Mouse (Mus musculus): Measurements from ENCODE around the gene Nav2. TPM values are rescaled to one million over a fixed set of nuclear protein-coding genes. Genes with fewer than 3 reads are reported as not detected.
A peak's percentile ranks its signal among the peaks of the same experiment; 100 is the strongest.

The Nav2 gene
- polyA plus RNA-seq, 1 experiment from 2014 or later, result 19.7 TPM

DNA sequence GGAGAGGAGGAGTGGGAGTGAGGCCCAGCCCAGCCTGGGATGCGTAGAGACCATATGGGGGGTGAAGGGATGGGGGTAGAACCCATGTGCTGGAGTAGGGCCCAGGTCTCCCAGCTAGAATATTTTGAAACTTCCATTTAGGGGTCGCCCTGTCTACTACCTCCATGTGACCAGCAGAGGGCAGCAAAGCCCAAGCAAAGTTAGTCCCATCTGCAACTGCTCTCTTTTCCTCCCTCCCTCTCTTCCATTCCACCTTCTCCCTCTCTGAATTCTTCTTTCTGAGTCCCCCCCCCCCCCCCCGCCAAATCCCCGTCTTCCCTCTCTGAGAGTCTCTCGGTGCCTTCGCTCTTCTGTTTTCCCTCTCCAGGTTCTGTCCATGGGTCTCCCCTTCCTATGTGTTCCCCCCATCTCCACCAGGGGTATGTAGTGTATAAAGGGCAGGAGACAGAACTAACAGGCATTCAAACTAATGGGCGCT, 707.8 kb downstream of the Nav2 start:
- peak; percentile 89 for DNase-seq
- Histone ChIP-seq H3K4me1 (ENCODE audit: insufficient read depth) (no peaks in the 10 kb centered on the region), H3K27me3 (ENCODE audit: insufficient read depth, low read length) (no peaks in the 10 kb centered on the region), H3K4me3 (ENCODE audit: low read depth, low read length) (no peak overlapping the region), H3K36me3 (ENCODE audit: insufficient read depth) (no peaks in the 10 kb centered on the region), H3K27ac (ENCODE audit: low read depth) (no peak overlapping the region), H3K9ac (no peak overlapping the region), H3K4me2 (0 out of 2 replicates have a peak overlapping the region, but pooled peaks have one; percentile 20), H3K9me3 (ENCODE audit: low read depth, low read length) (no peaks in the 10 kb centered on the region)
- peak; percentile 83 for TF ChIP-seq CTCF (IDR thresholded peaks at IDR 0.05; ENCODE audit: low read depth)
- peak; percentile 79 for ATAC-seq (ENCODE audit: insufficient read depth)
- WGBS, result 10% methylated on average over 6 of the region's 7 CpGs

DNA sequence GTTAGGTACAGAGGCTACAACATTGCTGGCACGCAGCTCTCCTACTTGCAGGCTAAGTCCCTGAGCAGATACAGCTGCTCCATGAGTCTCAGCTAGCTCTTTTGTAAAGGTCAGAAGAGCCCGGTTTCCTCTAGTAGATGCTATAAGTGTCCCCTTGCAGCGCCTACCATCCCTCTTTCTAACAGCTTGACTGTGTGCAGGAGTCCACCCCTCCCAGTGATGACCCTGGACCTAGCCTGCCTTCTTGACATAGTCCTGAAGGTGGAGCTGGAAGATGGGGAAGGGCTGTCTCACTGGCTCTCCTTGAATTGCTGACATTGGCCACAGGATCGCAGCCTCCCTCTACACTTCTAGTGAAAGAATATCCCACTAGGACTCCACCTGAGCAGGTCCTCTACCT, 708.6 kb downstream of the Nav2 start:
- Histone ChIP-seq H3K9me3 (ENCODE audit: low read depth, low read length) (no peaks in the 10 kb centered on the region), H3K27me3 (ENCODE audit: insufficient read depth, low read length) (no peaks in the 10 kb centered on the region), H3K4me3 (ENCODE audit: low read depth, low read length) (no peak overlapping the region), H3K27ac (ENCODE audit: low read depth) (no peak overlapping the region), H3K36me3 (ENCODE audit: insufficient read depth) (no peaks in the 10 kb centered on the region), H3K9ac (no peak overlapping the region), H3K4me1 (ENCODE audit: insufficient read depth) (no peaks in the 10 kb centered on the region), H3K4me2 (no peak overlapping the region)
- no peak for DNase-seq
- WGBS, result 73% methylated on average over 4 of the region's 4 CpGs
- no peak for TF ChIP-seq CTCF (IDR thresholded peaks at IDR 0.05; ENCODE audit: low read depth)
- no peak for ATAC-seq (ENCODE audit: insufficient read depth)

DNA sequence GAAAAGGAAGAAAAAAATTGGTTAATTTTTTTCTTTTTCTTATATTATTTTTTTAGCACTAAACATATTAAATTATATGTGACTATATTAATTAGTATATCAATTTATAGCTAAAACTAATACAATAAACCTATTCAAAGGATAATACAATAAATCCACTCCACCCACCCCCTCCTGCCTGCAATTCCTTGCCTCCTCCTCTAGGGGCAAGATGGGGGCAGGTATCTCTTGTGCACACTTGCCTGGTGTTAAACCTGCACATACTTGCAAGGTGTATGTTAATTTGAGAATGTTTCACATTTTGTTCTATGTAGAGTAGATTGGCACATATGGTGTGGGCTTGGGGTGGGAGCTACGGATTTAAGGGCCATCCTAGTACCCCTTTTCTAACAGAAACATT, 711.6 kb downstream of the Nav2 start:
- DNase-seq, result no peak
- Histone ChIP-seq H3K4me1 (ENCODE audit: insufficient read depth) (no peaks in the 10 kb centered on the region), H3K4me3 (ENCODE audit: low read depth, low read length) (no peak overlapping the region), H3K27ac (ENCODE audit: low read depth) (no peak overlapping the region), H3K4me2 (no peak overlapping the region), H3K9ac (no peak overlapping the region), H3K9me3 (ENCODE audit: low read depth, low read length) (no peaks in the 10 kb centered on the region), H3K36me3 (ENCODE audit: insufficient read depth) (no peaks in the 10 kb centered on the region), H3K27me3 (ENCODE audit: insufficient read depth, low read length) (no peaks in the 10 kb centered on the region)
- no peak for ATAC-seq (ENCODE audit: insufficient read depth)
- TF ChIP-seq CTCF (IDR thresholded peaks at IDR 0.05; ENCODE audit: low read depth), result peak; percentile 37
- WGBS, result 68% methylated on average over 1 of the region's 1 CpGs

- no peak overlapping the region for H3K27ac ChIP-seq (ENCODE audit: low read depth)
- H3K4me2 ChIP-seq, result no peak overlapping the region
- ATAC-seq (ENCODE audit: insufficient read depth), result no peak
- no peak overlapping the region for H3K4me3 ChIP-seq (ENCODE audit: low read depth, low read length)
- WGBS, result 12% methylated on average over 9 of the region's 9 CpGs
- no peaks in the 10 kb centered on the region for H3K36me3 ChIP-seq (ENCODE audit: insufficient read depth)
- H3K9me3 ChIP-seq (ENCODE audit: low read depth, low read length), result no peaks in the 10 kb centered on the region
- DNase-seq, result no peak
- H3K9ac ChIP-seq, result no peak overlapping the region
- no peak for TF ChIP-seq CTCF (IDR thresholded peaks at IDR 0.05; ENCODE audit: low read depth)
- H3K4me1 ChIP-seq (ENCODE audit: insufficient read depth), result no peaks in the 10 kb centered on the region; the same call in 1 of the 2 replicates
- peaks cover 74% of the 10 kb centered on the region for H3K27me3 ChIP-seq (ENCODE audit: insufficient read depth, low read length)
Measured at GRCm38 (mm10) chr7:49631885-49632284, 723.4 kb downstream of the Nav2 start.

- H3K4me3 ChIP-seq (ENCODE audit: low read depth, low read length), result no peak overlapping the region
- no peaks in the 10 kb centered on the region for H3K9me3 ChIP-seq (ENCODE audit: low read depth, low read length)
- ATAC-seq (ENCODE audit: insufficient read depth) (no peak), DNase-seq (no peak)
- no peak overlapping the region for H3K9ac ChIP-seq
- H3K4me1 ChIP-seq (ENCODE audit: insufficient read depth), result no peaks in the 10 kb centered on the region; the same call in 1 of the 2 replicates
- H3K4me2 ChIP-seq, result peak overlapping the region; percentile 18; the same call in 1 of the 2 replicates
- no peaks in the 10 kb centered on the region for H3K36me3 ChIP-seq (ENCODE audit: insufficient read depth)
- no peak for TF ChIP-seq CTCF (IDR thresholded peaks at IDR 0.05; ENCODE audit: low read depth)
- WGBS, result 1% methylated on average over 24 of the region's 24 CpGs
- H3K27me3 ChIP-seq (ENCODE audit: insufficient read depth, low read length), result peaks cover 79% of the 10 kb centered on the region
- H3K27ac ChIP-seq (ENCODE audit: low read depth), result no peak overlapping the region
Measured at GRCm38 (mm10) chr7:49632391-49632790, 723.9 kb downstream of the Nav2 start.

DNA sequence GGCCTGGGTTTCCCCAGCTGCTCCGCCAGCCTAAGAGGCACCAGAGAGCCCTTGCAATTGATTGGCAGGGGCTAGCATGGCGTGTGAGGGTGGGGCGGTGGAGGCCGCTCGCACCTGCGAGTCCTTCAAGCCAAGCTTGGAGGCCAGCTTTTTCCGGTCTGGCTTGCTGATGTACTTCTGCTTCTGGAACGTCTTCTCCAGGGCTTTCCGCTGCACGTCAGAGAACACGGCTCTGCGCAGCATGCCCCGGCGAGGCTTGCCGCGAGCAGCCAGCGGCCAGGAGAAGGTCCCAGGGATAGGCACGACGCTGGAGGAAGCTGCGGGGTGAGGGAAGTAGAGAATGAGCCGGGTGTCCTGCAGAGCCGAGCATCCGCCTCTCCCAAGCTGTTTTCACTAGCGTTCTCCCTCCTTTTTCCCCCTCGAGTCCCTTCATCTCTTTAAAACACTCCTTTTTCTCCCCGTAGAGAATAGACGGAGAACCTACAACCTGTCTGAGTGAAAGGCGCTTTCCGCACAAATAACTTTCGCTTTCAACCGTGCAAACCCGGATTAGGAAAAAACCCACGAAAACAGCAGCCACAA, 725.0 kb downstream of the Nav2 start:
- Histone ChIP-seq H3K4me2 (peak overlapping the region; percentile 66), H3K27me3 (ENCODE audit: insufficient read depth, low read length) (peaks cover 87% of the 10 kb centered on the region), H3K36me3 (ENCODE audit: insufficient read depth) (no peaks in the 10 kb centered on the region), H3K27ac (ENCODE audit: low read depth) (no peak overlapping the region), H3K9ac (no peak overlapping the region), H3K4me3 (ENCODE audit: low read depth, low read length) (peak overlapping the region; percentile 34), H3K4me1 (ENCODE audit: insufficient read depth) (no peaks in the 10 kb centered on the region; the same call in 1 of the 2 replicates), H3K9me3 (ENCODE audit: low read depth, low read length) (no peaks in the 10 kb centered on the region)
- TF ChIP-seq CTCF (IDR thresholded peaks at IDR 0.05; ENCODE audit: low read depth), result no peak
- WGBS, result 1% methylated on average over 33 of the region's 33 CpGs
- peak; percentile 72 for DNase-seq
- peak; percentile 82 for ATAC-seq (ENCODE audit: insufficient read depth)

- TF ChIP-seq CTCF (IDR thresholded peaks at IDR 0.05; ENCODE audit: low read depth), result no peak
- no peak for ATAC-seq (ENCODE audit: insufficient read depth)
- DNase-seq, result peak; percentile 38
- 1% methylated on average over 26 of the region's 26 CpGs for WGBS
- H3K4me3 ChIP-seq (ENCODE audit: low read depth, low read length), result peak overlapping the region; percentile 34
- H3K27me3 ChIP-seq (ENCODE audit: insufficient read depth, low read length), result peaks cover 94% of the 10 kb centered on the region
- H3K27ac ChIP-seq (ENCODE audit: low read depth), result no peak overlapping the region
- H3K9ac ChIP-seq, result no peak overlapping the region
- no peaks in the 10 kb centered on the region for H3K9me3 ChIP-seq (ENCODE audit: low read depth, low read length)
- no peaks in the 10 kb centered on the region for H3K36me3 ChIP-seq (ENCODE audit: insufficient read depth)
- no peaks in the 10 kb centered on the region; the same call in 1 of the 2 replicates for H3K4me1 ChIP-seq (ENCODE audit: insufficient read depth)
- H3K4me2 ChIP-seq, result peak overlapping the region; percentile 66
Measured at GRCm38 (mm10) chr7:49634291-49635073, 726.0 kb downstream of the Nav2 start.
